Mouse (Mus musculus): ENCODE measurements around the gene Tuba1a. TPM values are rescaled to one million over a fixed set of nuclear protein-coding genes. Genes with fewer than 3 reads are reported as not detected.
"Not testable (repeated sequence)": the region's sequence is repeated elsewhere in the genome, so short reads cannot be mapped to it uniquely, and the experiment has no call there.

Gene Tuba1a
- polyA plus RNA-seq, 1 experiment from 2014 or later, result 1,314 TPM

GRCm38 (mm10) chr15:98933833-98934216 lies 19.7 kb downstream of the Tuba1a start:
- peak; percentile 74 for ATAC-seq (ENCODE audit: insufficient number of reproducible peaks, insufficient read depth, low FRiP score, low TSS enrichment, low read depth)
- H3K4me1 ChIP-seq (replicated peaks), result peaks cover 20% of the 10 kb centered on the region
- peak overlapping the region; percentile 73 for H3K4me3 ChIP-seq (replicated peaks)
- peaks cover 17% of the 10 kb centered on the region for H3K36me3 ChIP-seq
- WGBS, result under 1% methylated on average over 35 of the region's 35 CpGs
- H3K9ac ChIP-seq (replicated peaks), result peak overlapping the region; percentile 94
- H3K27ac ChIP-seq, result peak overlapping the region; percentile 98
- no peaks in the 10 kb centered on the region for H3K27me3 ChIP-seq
- H3K4me2 ChIP-seq, result peak overlapping the region; percentile 97
- no peaks in the 10 kb centered on the region for H3K9me3 ChIP-seq

GRCm38 (mm10) chr15:98933004-98933671 lies 20.4 kb downstream of the Tuba1a start:
- Histone ChIP-seq H3K4me3 (replicated peaks) (peak overlapping the region; percentile 73), H3K9ac (replicated peaks) (peak overlapping the region; percentile 94), H3K27ac (peak overlapping the region; percentile 98), H3K36me3 (peaks cover 17% of the 10 kb centered on the region), H3K4me2 (peak overlapping the region; percentile 97), H3K4me1 (replicated peaks) (peaks cover 25% of the 10 kb centered on the region)
- H3K27me3 ChIP-seq; ATAC-seq (ENCODE audit: insufficient number of reproducible peaks, insufficient read depth, low FRiP score, low TSS enrichment, low read depth); H3K9me3 ChIP-seq: not testable (repeated sequence)
- WGBS, result 27% methylated on average over 8 of the region's 9 CpGs

- Histone ChIP-seq H3K27ac (no peak overlapping the region), H3K36me3 (peaks cover 17% of the 10 kb centered on the region), H3K4me3 (replicated peaks) (no peak overlapping the region), H3K9ac (replicated peaks) (no peak overlapping the region), H3K4me2 (0 out of 2 replicates have a peak overlapping the region, but pooled peaks have one; percentile 6), H3K4me1 (replicated peaks) (peaks cover 21% of the 10 kb centered on the region), H3K9me3 (no peaks in the 10 kb centered on the region), H3K27me3 (no peaks in the 10 kb centered on the region)
- WGBS, result 84% methylated on average over 3 of the region's 3 CpGs
- ATAC-seq (ENCODE audit: insufficient number of reproducible peaks, insufficient read depth, low FRiP score, low TSS enrichment, low read depth), result no peak
Observed at GRCm38 (mm10) chr15:98930998-98931397, 22.5 kb downstream of the Tuba1a start.

- no peak for ATAC-seq (ENCODE audit: insufficient number of reproducible peaks, insufficient read depth, low FRiP score, low TSS enrichment, low read depth)
- Histone ChIP-seq H3K27me3 (no peaks in the 10 kb centered on the region), H3K27ac (peak overlapping the region; percentile 26), H3K4me2 (no peak overlapping the region), H3K4me1 (replicated peaks) (peaks cover 13% of the 10 kb centered on the region), H3K36me3 (peaks cover 17% of the 10 kb centered on the region), H3K4me3 (replicated peaks) (no peak overlapping the region), H3K9me3 (no peaks in the 10 kb centered on the region), H3K9ac (replicated peaks) (no peak overlapping the region)
- WGBS, result 50% methylated on average over 8 of the region's 8 CpGs
Observed at GRCm38 (mm10) chr15:98930017-98930734, 23.3 kb downstream of the Tuba1a start.

GRCm38 (mm10) chr15:98928598-98929240 lies 24.8 kb downstream of the Tuba1a start:
- ATAC-seq (ENCODE audit: insufficient number of reproducible peaks, insufficient read depth, low FRiP score, low TSS enrichment, low read depth), result 0 out of 2 replicates have a peak, but pooled peaks have one; percentile 60

GRCm38 (mm10) chr15:98927566-98927965 lies 25.9 kb downstream of the Tuba1a start:
- Histone ChIP-seq H3K9ac (replicated peaks) (no peak overlapping the region), H3K9me3 (no peaks in the 10 kb centered on the region), H3K4me1 (replicated peaks) (peaks cover 9% of the 10 kb centered on the region), H3K27me3 (no peaks in the 10 kb centered on the region), H3K27ac (no peak overlapping the region), H3K36me3 (peaks cover 17% of the 10 kb centered on the region), H3K4me2 (no peak overlapping the region), H3K4me3 (replicated peaks) (no peak overlapping the region)
- WGBS, result 83% methylated on average over 5 of the region's 5 CpGs
- ATAC-seq (ENCODE audit: insufficient number of reproducible peaks, insufficient read depth, low FRiP score, low TSS enrichment, low read depth), result no peak

More at GRCm38 (mm10) chr15:98928598-98929240, 24.8 kb downstream of the Tuba1a start:
- Histone ChIP-seq H3K9ac (replicated peaks) (no peak overlapping the region), H3K36me3 (peaks cover 17% of the 10 kb centered on the region), H3K27me3 (no peaks in the 10 kb centered on the region), H3K4me3 (replicated peaks) (no peak overlapping the region), H3K4me1 (replicated peaks) (peaks cover 13% of the 10 kb centered on the region), H3K27ac (0 out of 2 replicates have a peak overlapping the region, but pooled peaks have one; percentile 29), H3K4me2 (0 out of 2 replicates have a peak overlapping the region, but pooled peaks have one; percentile 1), H3K9me3 (no peaks in the 10 kb centered on the region)
- 12% methylated on average over 13 of the region's 13 CpGs for WGBS

GRCm38 (mm10) chr15:98924682-98925081 lies 28.8 kb downstream of the Tuba1a start:
- WGBS, result 83% methylated on average over 3 of the region's 3 CpGs
- ATAC-seq (ENCODE audit: insufficient number of reproducible peaks, insufficient read depth, low FRiP score, low TSS enrichment, low read depth), result no peak
- Histone ChIP-seq H3K4me1 (replicated peaks) (peaks cover 9% of the 10 kb centered on the region), H3K27ac (no peak overlapping the region), H3K27me3 (no peaks in the 10 kb centered on the region), H3K4me3 (replicated peaks) (no peak overlapping the region), H3K4me2 (no peak overlapping the region), H3K9me3 (no peaks in the 10 kb centered on the region), H3K9ac (replicated peaks) (no peak overlapping the region), H3K36me3 (no peaks in the 10 kb centered on the region)

GRCm38 (mm10) chr15:98923031-98923537 lies 30.4 kb downstream of the Tuba1a start:
- Histone ChIP-seq H3K4me2 (no peak overlapping the region), H3K4me1 (replicated peaks) (no peaks in the 10 kb centered on the region; the same call in 1 of the 2 replicates), H3K36me3 (no peaks in the 10 kb centered on the region), H3K27ac (no peak overlapping the region), H3K4me3 (replicated peaks) (no peak overlapping the region), H3K27me3 (no peaks in the 10 kb centered on the region), H3K9ac (replicated peaks) (no peak overlapping the region), H3K9me3 (no peaks in the 10 kb centered on the region)
- ATAC-seq (ENCODE audit: insufficient number of reproducible peaks, insufficient read depth, low FRiP score, low TSS enrichment, low read depth), result no peak
- WGBS, result 88% methylated on average over 2 of the region's 2 CpGs

GRCm38 (mm10) chr15:98922581-98922980 lies 30.9 kb downstream of the Tuba1a start:
- no peak overlapping the region for H3K27ac ChIP-seq
- H3K9ac ChIP-seq (replicated peaks), result no peak overlapping the region
- no peaks in the 10 kb centered on the region for H3K36me3 ChIP-seq
- H3K27me3 ChIP-seq, result no peaks in the 10 kb centered on the region
- WGBS, result 67% methylated on average over 3 of the region's 3 CpGs
- ATAC-seq (ENCODE audit: insufficient number of reproducible peaks, insufficient read depth, low FRiP score, low TSS enrichment, low read depth), result no peak
- H3K9me3 ChIP-seq, result no peaks in the 10 kb centered on the region
- H3K4me3 ChIP-seq (replicated peaks), result no peak overlapping the region
- no peak overlapping the region for H3K4me2 ChIP-seq
- no peaks in the 10 kb centered on the region; the same call in 1 of the 2 replicates for H3K4me1 ChIP-seq (replicated peaks)

GRCm38 (mm10) chr15:98921510-98921909 lies 32.0 kb downstream of the Tuba1a start:
- Histone ChIP-seq H3K4me2 (no peak overlapping the region), H3K27me3 (no peaks in the 10 kb centered on the region), H3K4me3 (replicated peaks) (no peak overlapping the region), H3K9ac (replicated peaks) (no peak overlapping the region), H3K4me1 (replicated peaks) (peaks cover 5% of the 10 kb centered on the region), H3K9me3 (no peaks in the 10 kb centered on the region), H3K36me3 (no peaks in the 10 kb centered on the region), H3K27ac (no peak overlapping the region)
- ATAC-seq (ENCODE audit: insufficient number of reproducible peaks, insufficient read depth, low FRiP score, low TSS enrichment, low read depth), result no peak
- 72% methylated on average over 5 of the region's 5 CpGs for WGBS

- H3K27me3 ChIP-seq; H3K9me3 ChIP-seq; ATAC-seq (ENCODE audit: insufficient number of reproducible peaks, insufficient read depth, low FRiP score, low TSS enrichment, low read depth): not testable (repeated sequence)
- H3K27ac ChIP-seq, result peak overlapping the region; percentile 82
- H3K9ac ChIP-seq (replicated peaks), result peak overlapping the region; percentile 60
- 28% methylated on average over 8 of the region's 8 CpGs for WGBS
- H3K4me3 ChIP-seq (replicated peaks), result peak overlapping the region; percentile 86
- peak overlapping the region; percentile 88 for H3K4me2 ChIP-seq
- H3K4me1 ChIP-seq (replicated peaks), result peaks cover 11% of the 10 kb centered on the region
- peaks cover 17% of the 10 kb centered on the region for H3K36me3 ChIP-seq
Observed at GRCm38 (mm10) chr15:98918499-98918895, 35.0 kb downstream of the Tuba1a start.
